Mouse (Mus musculus) cerebral cortex, adult 2 months (tissue): Measurements from ENCODE around the gene Tanc1.

Source experiments
- whole genome bisulfite sequencing: fragments of 180-500 bp; shearing (Covaris S2); methylation state at CpG from one replicate; pipeline ENCODE4 v1.1.7; 2018; 5-methylcytosine and 5-hydroxymethylcytosine counted together

The Tanc1 gene

GRCm38 (mm10) chr2:59828103-59828655 lies 216.3 kb downstream of the Tanc1 start:
- 41% methylated on average over 11 of the region's 11 CpGs for WGBS

DNA sequence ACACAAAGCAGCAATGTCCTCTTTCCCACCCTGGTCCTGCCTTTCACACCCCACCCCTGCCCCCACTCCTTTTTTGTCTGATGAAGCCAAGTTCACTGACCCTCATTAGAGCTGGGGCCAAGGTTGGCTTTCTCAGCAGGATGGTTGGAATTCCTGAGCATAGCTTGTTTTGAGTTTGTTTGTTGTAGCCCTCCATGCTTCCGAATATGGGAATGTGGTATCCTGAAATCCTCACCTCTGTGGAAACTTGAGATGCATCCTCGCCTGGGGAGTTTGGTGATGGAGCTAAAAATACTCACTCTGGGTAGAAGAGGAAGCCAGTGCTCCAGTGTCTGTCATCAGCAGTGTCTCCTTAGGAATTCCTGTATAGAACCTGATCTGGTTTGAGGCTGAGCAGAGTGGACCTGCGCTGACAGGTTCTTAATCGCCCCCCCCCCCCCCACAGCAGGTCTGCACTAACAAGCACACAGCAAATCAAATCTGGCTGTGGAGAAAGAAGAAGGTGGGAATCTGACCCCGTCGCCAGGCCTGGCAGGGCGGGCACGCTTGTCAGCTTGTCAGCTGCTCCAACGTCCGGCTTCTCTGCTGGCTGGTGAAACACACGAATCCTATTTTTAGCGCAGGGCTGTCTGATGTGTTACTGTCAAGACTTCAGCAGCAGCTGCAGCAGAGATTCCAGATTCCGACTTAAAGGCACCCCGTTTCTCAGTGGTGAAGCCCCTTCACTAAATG lies 217.1 kb downstream of the Tanc1 start:
- WGBS = 19% methylated on average over 14 of the region's 14 CpGs

DNA sequence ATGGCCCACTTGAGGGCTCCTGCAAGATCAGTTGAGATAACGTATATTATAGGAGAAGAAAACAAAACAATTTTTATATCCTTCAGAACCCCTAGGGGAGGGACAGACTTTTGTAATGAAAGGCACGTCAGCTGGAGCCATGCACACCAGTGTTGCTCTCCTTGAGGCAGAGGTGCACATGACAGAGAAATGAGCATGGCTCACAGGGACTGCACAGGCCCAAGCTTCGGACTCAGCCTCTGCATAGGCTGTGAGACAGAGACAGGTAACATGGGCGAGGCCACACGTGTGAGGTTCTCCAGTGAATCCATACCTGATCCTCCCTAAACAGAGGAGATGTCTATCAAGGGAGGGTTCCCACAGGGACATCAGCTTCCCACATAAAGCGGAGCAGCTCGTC lies 217.9 kb downstream of the Tanc1 start:
- WGBS = 79% methylated on average over 7 of the region's 7 CpGs

DNA sequence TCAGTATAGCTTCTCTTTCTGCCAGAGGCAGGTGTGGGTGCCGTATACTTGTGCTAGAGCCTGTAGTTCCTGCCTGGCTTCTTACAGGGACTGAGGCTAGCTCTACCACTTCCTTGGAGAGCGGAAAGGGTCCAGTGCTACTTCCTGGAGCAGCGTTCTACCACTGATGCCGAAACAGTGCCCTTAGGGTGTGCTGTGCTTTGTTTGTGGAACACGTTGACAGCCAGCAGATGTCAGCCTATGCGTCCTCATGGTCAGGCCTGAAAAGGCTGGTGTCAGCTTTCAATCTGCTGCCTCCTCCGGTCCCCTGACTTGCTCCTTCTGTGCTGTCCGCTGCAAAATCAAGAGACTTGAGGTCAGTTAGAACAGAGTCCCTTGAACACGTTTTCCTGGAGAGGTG lies 218.3 kb downstream of the Tanc1 start:
- 56% methylated on average over 9 of the region's 9 CpGs for WGBS

- WGBS = 88% methylated on average over 5 of the region's 5 CpGs
These were observed 219.1 kb downstream of the Tanc1 start for GRCm38 (mm10) chr2:59830940-59831339.

GRCm38 (mm10) chr2:59831831-59832230 lies 220.0 kb downstream of the Tanc1 start:
- 87% methylated on average over 7 of the region's 7 CpGs for WGBS

- WGBS = 80% methylated on average over 8 of the region's 8 CpGs
These were observed 227.0 kb downstream of the Tanc1 start for GRCm38 (mm10) chr2:59838825-59839224.

- 90% methylated on average over 2 of the region's 2 CpGs for WGBS
These were observed 227.9 kb downstream of the Tanc1 start for GRCm38 (mm10) chr2:59839755-59840154.

DNA sequence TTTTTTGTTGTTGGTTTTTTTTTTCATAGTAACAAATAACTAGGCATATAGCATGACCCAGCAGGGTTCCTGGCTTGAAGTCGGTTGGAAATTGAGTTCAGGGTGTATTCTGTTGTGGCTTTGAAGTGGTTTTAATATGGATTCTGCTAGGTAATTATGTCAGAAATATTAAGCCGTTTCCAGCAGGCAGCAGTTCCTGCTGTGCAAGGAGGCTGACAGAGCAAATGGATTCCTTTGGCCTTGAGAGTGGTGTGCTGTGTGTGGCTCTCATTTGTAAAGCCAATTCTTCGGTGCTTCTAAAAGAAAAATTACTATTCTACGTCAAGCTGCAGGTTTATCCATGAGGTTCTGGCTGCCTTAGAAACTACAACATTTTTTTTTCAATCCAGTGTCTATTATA lies 228.3 kb downstream of the Tanc1 start:
- 68% methylated on average over 4 of the region's 4 CpGs for WGBS

DNA sequence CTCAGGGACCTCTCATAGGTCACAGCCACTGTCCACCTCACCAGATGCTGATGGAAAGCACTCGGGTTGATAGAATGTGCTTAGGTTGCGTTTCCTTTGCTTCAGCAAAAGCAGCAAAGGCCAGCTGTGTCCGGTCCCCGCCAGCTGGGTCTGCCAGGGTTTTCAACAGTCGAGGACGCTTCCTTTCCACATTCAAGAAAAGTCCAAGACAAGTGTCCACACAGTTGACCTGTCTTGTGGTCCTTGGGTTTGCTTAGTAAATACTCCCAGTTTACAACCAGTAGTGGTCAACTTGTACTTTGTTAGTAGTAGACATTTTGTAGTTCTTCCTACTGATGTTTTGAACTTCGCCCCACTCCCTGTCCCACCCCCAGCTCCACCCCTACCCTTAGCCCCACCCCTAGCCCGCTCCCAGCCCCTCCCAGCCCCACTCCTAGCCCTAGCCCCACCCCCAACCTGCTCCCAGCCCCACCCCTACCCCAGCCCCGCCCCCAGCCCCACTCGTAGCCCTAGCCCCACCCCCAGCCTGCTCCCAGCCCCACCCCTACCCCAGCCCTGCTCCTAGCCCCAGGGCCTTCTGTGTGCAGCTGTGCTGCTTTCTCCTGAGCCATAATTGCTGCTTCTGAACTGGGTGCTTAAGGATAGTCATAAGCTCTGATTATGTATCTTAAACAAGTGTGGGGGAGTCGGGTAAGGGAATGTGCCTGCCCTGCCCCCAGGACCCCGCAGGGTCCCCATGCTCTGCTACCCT lies 229.5 kb downstream of the Tanc1 start:
- WGBS = 64% methylated on average over 12 of the region's 12 CpGs

DNA sequence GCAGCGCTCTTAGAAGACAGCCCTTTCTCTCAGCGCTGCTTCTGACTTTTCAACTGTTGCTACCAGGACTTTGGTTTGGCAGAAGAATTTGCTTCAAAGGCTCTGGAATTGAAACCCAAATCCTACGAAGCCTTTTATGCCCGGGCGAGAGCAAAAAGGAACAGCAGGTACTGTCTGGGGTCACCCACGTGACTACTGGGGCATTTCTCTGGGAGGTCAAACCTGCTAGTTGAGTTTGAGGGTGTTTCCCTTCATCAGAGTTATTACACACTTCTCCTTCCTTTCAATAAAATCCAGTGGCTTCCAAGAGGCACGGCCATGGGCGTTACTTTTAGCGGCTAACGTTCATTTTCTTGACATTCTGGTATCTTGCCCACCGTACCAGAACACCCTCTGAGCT lies 230.1 kb downstream of the Tanc1 start:
- 90% methylated on average over 11 of the region's 11 CpGs for WGBS

GRCm38 (mm10) chr2:59842556-59843008 lies 230.7 kb downstream of the Tanc1 start:
- 86% methylated on average over 6 of the region's 6 CpGs for whole genome bisulfite sequencing

GRCm38 (mm10) chr2:59843156-59843555 lies 231.3 kb downstream of the Tanc1 start:
- WGBS = 84% methylated on average over 21 of the region's 21 CpGs

GRCm38 (mm10) chr2:59843848-59844247 lies 232.0 kb downstream of the Tanc1 start:
- 89% methylated on average over 6 of the region's 6 CpGs for WGBS

GRCm38 (mm10) chr2:59851885-59852284 lies 240.0 kb downstream of the Tanc1 start:
- whole genome bisulfite sequencing = 85% methylated on average over 5 of the region's 5 CpGs

- 72% methylated on average over 11 of the region's 11 CpGs for WGBS
These were observed 241.1 kb downstream of the Tanc1 start for GRCm38 (mm10) chr2:59852916-59853315.

- WGBS = 86% methylated on average over 10 of the region's 10 CpGs
These were observed 241.7 kb downstream of the Tanc1 start for GRCm38 (mm10) chr2:59853543-59853942.

DNA sequence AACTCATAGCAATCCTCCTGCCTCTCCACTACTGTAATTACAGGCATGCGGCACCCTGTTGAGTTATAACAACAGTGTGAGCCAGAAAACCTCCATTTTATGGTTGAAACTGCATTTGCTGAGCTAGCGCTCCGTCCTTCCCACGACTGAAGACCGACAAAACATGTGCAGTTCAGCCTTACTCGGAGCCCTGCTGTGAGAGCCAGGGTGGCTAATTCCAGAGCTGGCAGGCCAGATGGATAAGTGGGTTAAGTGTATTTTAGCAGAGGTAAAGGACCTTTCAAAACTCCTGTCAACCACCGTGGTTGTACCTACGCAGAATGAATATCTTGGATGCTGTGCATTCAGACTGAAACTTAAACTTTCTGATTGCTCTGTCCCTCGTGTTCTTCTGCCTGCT lies 242.5 kb downstream of the Tanc1 start:
- WGBS = 74% methylated on average over 9 of the region's 9 CpGs

DNA sequence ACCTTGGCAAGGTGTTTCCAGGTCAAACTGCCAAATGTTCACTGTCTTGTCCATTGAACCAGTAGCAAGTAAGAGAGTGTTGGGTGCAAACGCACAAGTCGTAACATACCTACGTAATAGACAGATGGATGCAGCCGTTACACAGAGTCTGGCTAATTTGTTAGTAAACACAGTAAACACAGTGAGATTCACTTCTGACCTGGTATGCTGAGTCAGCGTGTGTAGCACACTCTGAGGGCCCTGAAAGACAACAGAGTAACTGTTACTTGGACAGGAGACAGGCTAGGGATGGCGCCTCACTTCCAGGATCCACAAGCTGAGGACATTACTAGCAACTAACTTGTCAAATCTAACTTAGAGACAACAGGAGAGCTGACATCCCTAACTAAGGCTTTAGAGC lies 250.8 kb downstream of the Tanc1 start:
- 96% methylated on average over 6 of the region's 6 CpGs for WGBS

DNA sequence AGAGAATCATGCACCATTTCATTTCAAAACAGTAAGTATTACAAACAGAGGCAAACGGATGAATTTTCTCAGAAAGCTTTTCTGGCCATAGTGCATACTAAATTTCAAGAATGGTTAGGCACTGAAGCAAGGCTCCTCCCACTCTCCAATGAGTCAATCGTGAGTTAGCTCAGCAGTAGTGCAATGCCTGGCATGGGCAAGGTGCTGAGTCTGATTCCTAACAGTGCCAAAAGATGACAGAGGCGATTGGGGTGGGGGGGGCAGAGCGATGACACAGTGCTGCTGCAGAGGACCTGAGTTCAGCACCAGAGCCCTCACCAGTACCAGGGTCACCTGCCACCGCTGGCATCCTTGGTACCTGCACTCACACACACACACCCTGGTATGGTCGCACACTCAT lies 258.7 kb downstream of the Tanc1 start:
- WGBS = 66% methylated on average over 6 of the region's 6 CpGs

DNA sequence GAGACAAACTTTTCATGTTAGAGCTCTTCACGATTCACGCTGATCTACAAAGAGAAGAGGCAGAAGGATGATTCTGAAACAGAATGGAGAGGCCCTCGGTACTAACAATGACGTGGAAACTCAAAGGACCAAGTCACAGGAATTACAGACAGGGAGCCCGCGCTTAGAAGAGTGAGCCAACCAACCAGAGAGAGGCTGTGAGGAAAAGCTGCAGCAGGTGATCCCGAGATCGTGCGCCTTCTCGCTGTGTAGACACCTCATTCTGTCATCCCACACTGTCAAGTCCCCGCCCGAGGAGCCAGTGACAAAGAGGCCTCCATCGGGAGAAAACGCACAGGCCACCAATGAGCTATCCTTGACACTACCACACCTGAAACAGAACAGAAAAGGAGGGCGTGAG lies 264.6 kb downstream of the Tanc1 start:
- WGBS = 95% methylated on average over 15 of the region's 15 CpGs

- WGBS = 90% methylated on average over 4 of the region's 4 CpGs
These were observed 265.5 kb downstream of the Tanc1 start for GRCm38 (mm10) chr2:59877335-59877734.

DNA sequence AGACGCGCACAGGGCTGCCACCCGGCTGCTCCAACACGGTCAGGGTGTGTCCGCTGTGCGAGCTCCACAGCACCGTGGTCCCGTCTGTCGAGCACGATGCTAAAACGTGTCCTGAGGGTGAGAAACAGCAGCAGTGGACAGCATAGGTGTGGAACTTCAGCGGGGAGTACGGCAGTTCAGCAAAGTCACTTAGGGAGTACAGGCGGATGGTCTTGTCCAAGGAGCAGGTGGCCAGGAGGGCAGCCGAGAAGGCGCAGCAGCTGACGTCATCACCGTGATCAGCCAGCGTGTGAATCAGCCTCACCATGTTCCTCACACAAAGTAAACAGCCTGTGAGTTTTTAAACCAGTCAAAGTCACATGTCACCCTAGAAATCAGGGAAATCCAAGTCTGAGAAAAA lies 266.4 kb downstream of the Tanc1 start:
- 83% methylated on average over 19 of the region's 19 CpGs for WGBS
